Mouse (Mus musculus) neural tube, embryonic 14.5 days (tissue): ENCODE results near the gene Ak4. TPM values are rescaled to one million over a fixed set of nuclear protein-coding genes. Genes with fewer than 3 reads are reported as not detected.

Experiments used
- ATAC-seq: fragments of 200-750 bp; cut with Nextera tagmentation; 2 replicates; pipeline ENCODE4 v1.8.0; 2017; ENCODE audit warnings: low read depth, mild to moderate bottlenecking, moderate TSS enrichment, moderate library complexity
- H3K27ac ChIP-seq: fragments of 300-500 bp; sonication (generic); 2 replicates; pipeline ENCODE4 v1.5.1; 2014; ENCODE audit warnings: low read depth, mild to moderate bottlenecking, control low read depth, low read length, moderate library complexity, mixed read lengths
- H3K27me3 ChIP-seq: fragments of 300-500 bp; sonication (generic); 2 replicates; pipeline ENCODE4 v1.6.1; 2014; ENCODE audit warnings: low read length; ENCODE audit not compliant: control insufficient read depth, insufficient read depth
- H3K36me3 ChIP-seq: fragments of 300-500 bp; sonication (generic); 2 replicates; pipeline ENCODE4 v1.6.1; 2014; ENCODE audit warnings: low read length, mixed read lengths; ENCODE audit not compliant: control insufficient read depth, insufficient read depth
- H3K4me1 ChIP-seq: fragments of 300-500 bp; sonication (generic); 2 replicates; pipeline ENCODE4 v1.6.1; 2014; ENCODE audit warnings: low read length; ENCODE audit not compliant: control insufficient read depth, insufficient read depth
- H3K4me2 ChIP-seq: fragments of 300-500 bp; sonication (generic); 2 replicates; pipeline ENCODE4 v1.6.1; 2014; ENCODE audit warnings: mild to moderate bottlenecking, low read depth, low read length, control low read depth
- H3K4me3 ChIP-seq: fragments of 300-500 bp; sonication (generic); 2 replicates; pipeline ENCODE4 v1.5.1; 2014; ENCODE audit warnings: low read depth, low read length, control low read depth, mixed read lengths
- H3K9ac ChIP-seq: fragments of 300-500 bp; sonication (generic); replicated peaks from 2 replicates; pipeline ENCODE4 v1.6.1; 2014; ENCODE audit warnings: low read depth, mild to moderate bottlenecking, control low read depth, low read length, mixed read lengths
- H3K9me3 ChIP-seq: fragments of 300-500 bp; sonication (generic); 2 replicates; pipeline ENCODE4 v1.6.1; 2016; ENCODE audit warnings: low read length; ENCODE audit not compliant: control insufficient read depth
- WGBS: fragments of 180-500 bp; shearing (Covaris S2); extraction: QIAGEN DNeasy Blood & Tissue Kit; methylation state at CpG from one replicate; pipeline ENCODE4 v1.1.7; 2014; 5-methylcytosine and 5-hydroxymethylcytosine counted together
- polyA plus RNA-seq: library from polyadenylated mRNA; unstranded; fragments of >200 nt; fragmentation: Nextera tagmentation; extraction: Ambion mirVana; gene quantifications from 2 replicates; pipeline ENCODE4 v1.2.1, GENCODE M21; 2014

The Ak4 gene
- polyA plus RNA-seq: 2.0 and 2.7 TPM in 2 replicates

GRCm38 (mm10) chr4:101419151-101419910 lies at the start of gene Ak4:
Gene Ak4, plus strand, starts transcription at chr4:101419277.
- under 1% methylated on average over 57 of the region's 74 CpGs for WGBS
- peak within 1 kb of the TSS; percentile 100 for H3K4me2 ChIP-seq
- H3K9ac ChIP-seq: peak within 1 kb of the TSS; percentile 49
- 0 out of 2 replicates have a peak, but pooled peaks cover 2% of the 10 kb centered on the region for H3K4me1 ChIP-seq
- peaks cover 3% of the 10 kb centered on the region; the same call in 1 of the 2 replicates for H3K27me3 ChIP-seq
- peak; percentile 79 for ATAC-seq
- no peaks in the 10 kb centered on the region for H3K36me3 ChIP-seq
- H3K27ac ChIP-seq: no peak within 1 kb of the TSS
- H3K9me3 ChIP-seq: no peaks in the 10 kb centered on the region
- H3K4me3 ChIP-seq: peak within 1 kb of the TSS; percentile 57

GRCm38 (mm10) chr4:101369738-101370275 lies 49.3 kb upstream of the Ak4 start:
- no peak for ATAC-seq
- H3K36me3 ChIP-seq: no peaks in the 10 kb centered on the region

GRCm38 (mm10) chr4:101372283-101372682 lies 46.8 kb upstream of the Ak4 start:
- no peak for ATAC-seq
- H3K4me1 ChIP-seq: no peaks in the 10 kb centered on the region
- no peak overlapping the region for H3K4me2 ChIP-seq
- no peaks in the 10 kb centered on the region for H3K9me3 ChIP-seq
- H3K36me3 ChIP-seq: no peaks in the 10 kb centered on the region
- H3K27ac ChIP-seq: no peak overlapping the region
- 81% methylated on average over 2 of the region's 2 CpGs for WGBS
- H3K9ac ChIP-seq: no peak overlapping the region
- no peak overlapping the region for H3K4me3 ChIP-seq
- H3K27me3 ChIP-seq: no peaks in the 10 kb centered on the region

More at GRCm38 (mm10) chr4:101369738-101370275, 49.3 kb upstream of the Ak4 start:
- no peak overlapping the region for H3K4me2 ChIP-seq
- no peaks in the 10 kb centered on the region for H3K27me3 ChIP-seq
- no peak overlapping the region for H3K4me3 ChIP-seq
- no peaks in the 10 kb centered on the region for H3K9me3 ChIP-seq
- no peaks in the 10 kb centered on the region for H3K4me1 ChIP-seq
- 64% methylated on average over 4 of the region's 4 CpGs for WGBS
- no peak overlapping the region for H3K9ac ChIP-seq
- H3K27ac ChIP-seq: no peak overlapping the region

GRCm38 (mm10) chr4:101372751-101373150 lies 46.3 kb upstream of the Ak4 start:
- Histone ChIP-seq H3K9ac (no peak overlapping the region), H3K4me2 (no peak overlapping the region), H3K4me3 (no peak overlapping the region), H3K9me3 (no peaks in the 10 kb centered on the region), H3K27me3 (no peaks in the 10 kb centered on the region), H3K4me1 (no peaks in the 10 kb centered on the region), H3K36me3 (no peaks in the 10 kb centered on the region), H3K27ac (no peak overlapping the region)
- 72% methylated on average over 6 of the region's 6 CpGs for WGBS
- no peak for ATAC-seq

- WGBS: 83% methylated on average over 8 of the region's 8 CpGs
- H3K9me3 ChIP-seq: no peaks in the 10 kb centered on the region
- no peak overlapping the region for H3K4me2 ChIP-seq
These were observed 45.0 kb upstream of the Ak4 start for GRCm38 (mm10) chr4:101374104-101374503.

GRCm38 (mm10) chr4:101376835-101377234 lies 42.2 kb upstream of the Ak4 start:
- Histone ChIP-seq H3K9ac (no peak overlapping the region), H3K4me1 (no peaks in the 10 kb centered on the region), H3K4me3 (no peak overlapping the region), H3K4me2 (no peak overlapping the region), H3K36me3 (no peaks in the 10 kb centered on the region), H3K27ac (no peak overlapping the region), H3K9me3 (no peaks in the 10 kb centered on the region), H3K27me3 (no peaks in the 10 kb centered on the region)
- no peak for ATAC-seq
- 77% methylated on average over 4 of the region's 4 CpGs for whole genome bisulfite sequencing

More at GRCm38 (mm10) chr4:101374104-101374503, 45.0 kb upstream of the Ak4 start:
- no peak for ATAC-seq
- Histone ChIP-seq H3K9ac (no peak overlapping the region), H3K27me3 (no peaks in the 10 kb centered on the region), H3K36me3 (no peaks in the 10 kb centered on the region), H3K4me3 (no peak overlapping the region), H3K4me1 (no peaks in the 10 kb centered on the region), H3K27ac (no peak overlapping the region)

- Histone ChIP-seq H3K27me3 (no peaks in the 10 kb centered on the region), H3K4me3 (no peak overlapping the region), H3K36me3 (no peaks in the 10 kb centered on the region), H3K4me1 (no peaks in the 10 kb centered on the region), H3K4me2 (no peak overlapping the region), H3K27ac (no peak overlapping the region), H3K9ac (no peak overlapping the region), H3K9me3 (no peaks in the 10 kb centered on the region)
- no peak for ATAC-seq
- WGBS: 42% methylated on average over 4 of the region's 4 CpGs
These were observed 40.8 kb upstream of the Ak4 start for GRCm38 (mm10) chr4:101378241-101378640.

- Histone ChIP-seq H3K27ac (no peak overlapping the region), H3K36me3 (no peaks in the 10 kb centered on the region), H3K4me1 (no peaks in the 10 kb centered on the region), H3K9ac (no peak overlapping the region), H3K4me2 (no peak overlapping the region), H3K4me3 (no peak overlapping the region), H3K27me3 (no peaks in the 10 kb centered on the region), H3K9me3 (no peaks in the 10 kb centered on the region)
- peak; percentile 44; the same call in 1 of the 2 replicates for ATAC-seq
- WGBS: 60% methylated on average over 4 of the region's 4 CpGs
These were observed 40.3 kb upstream of the Ak4 start for GRCm38 (mm10) chr4:101378778-101379177.

- ATAC-seq: no peak
- no peaks in the 10 kb centered on the region for H3K9me3 ChIP-seq
- H3K27me3 ChIP-seq: no peaks in the 10 kb centered on the region
- WGBS: 62% methylated on average over 2 of the region's 2 CpGs
- no peak overlapping the region for H3K9ac ChIP-seq
- H3K36me3 ChIP-seq: no peaks in the 10 kb centered on the region
- H3K27ac ChIP-seq: no peak overlapping the region
- no peak overlapping the region for H3K4me3 ChIP-seq
- no peak overlapping the region for H3K4me2 ChIP-seq
- H3K4me1 ChIP-seq: no peaks in the 10 kb centered on the region
These were observed 34.1 kb upstream of the Ak4 start for GRCm38 (mm10) chr4:101385002-101385401.
